ENCODE assay signal across 8 mouse cellular contexts in genomic region chr17:70706976-70707818, GRCm38 (mm10).
A peak's percentile ranks its signal among the peaks of the same experiment; 100 is the strongest.
DNase-seq lines count a peak whose midpoint lies in the region; ATAC-seq and TF ChIP-seq lines count a peak whose summit lies in the region.

No protein-coding gene starts in this region.

- H3K27me3 ChIP-seq in forebrain, embryonic 13.5 days: no peaks in the 10 kb centered on the region
- H3K27me3 ChIP-seq in liver, postnatal 0 days (ENCODE audit: insufficient read depth, low read length): no peaks in the 10 kb centered on the region
- H3K27me3 ChIP-seq in neural tube, embryonic 14.5 days (ENCODE audit: control insufficient read depth, insufficient read depth, low read length): no peaks in the 10 kb centered on the region
- no peaks in the 10 kb centered on the region for H3K27me3 ChIP-seq in testis, adult 2 months (ENCODE audit: control insufficient read depth, insufficient read depth, low read length)

- H3K9me3 ChIP-seq in forebrain, embryonic 13.5 days (replicated peaks): no peaks in the 10 kb centered on the region
- no peaks in the 10 kb centered on the region for H3K9me3 ChIP-seq in liver, postnatal 0 days (ENCODE audit: low read length)
- H3K9me3 ChIP-seq in neural tube, embryonic 14.5 days (ENCODE audit: control insufficient read depth, low read length): no peaks in the 10 kb centered on the region

- peak; percentile 91 for ATAC-seq in CD4-positive, CD25-positive, alpha-beta regulatory T cell, adult 4 months
- peak; percentile 79 for ATAC-seq in forebrain, embryonic 13.5 days
- ATAC-seq in liver, postnatal 0 days: peak; percentile 72
- ATAC-seq in neural tube, embryonic 14.5 days (ENCODE audit: low read depth): peak; percentile 77

- TF ChIP-seq EP300 in liver, postnatal 0 days (IDR thresholded peaks at IDR 0.05; ENCODE audit: low read depth): no peak

- 4% methylated on average over 28 of the region's 28 CpGs for WGBS in forebrain, embryonic 13.5 days
- 7% methylated on average over 28 of the region's 28 CpGs for WGBS in liver, postnatal 0 days (ENCODE audit: insufficient replicate concordance)
- WGBS in neural tube, embryonic 14.5 days: 6% methylated on average over 28 of the region's 28 CpGs

- H3K4me3 ChIP-seq in forebrain, embryonic 13.5 days: peak overlapping the region; percentile 23
- no peak overlapping the region for H3K4me3 ChIP-seq in liver, postnatal 0 days (ENCODE audit: low read depth, low read length)
- H3K4me3 ChIP-seq in neural tube, embryonic 14.5 days (ENCODE audit: low read depth, low read length): no peak overlapping the region
- H3K4me3 ChIP-seq in testis, adult 2 months (ENCODE audit: control insufficient read depth, low read depth, low read length): peak overlapping the region; percentile 35

- H3K4me1 ChIP-seq in forebrain, embryonic 13.5 days: peaks cover 6% of the 10 kb centered on the region
- H3K4me1 ChIP-seq in liver, postnatal 0 days (ENCODE audit: insufficient read depth): peaks cover 6% of the 10 kb centered on the region
- no peaks in the 10 kb centered on the region for H3K4me1 ChIP-seq in neural tube, embryonic 14.5 days (ENCODE audit: control insufficient read depth, insufficient read depth, low read length)
- H3K4me1 ChIP-seq in testis, adult 2 months (ENCODE audit: control insufficient read depth, insufficient read depth, low read length): peaks cover 7% of the 10 kb centered on the region

- no peaks in the 10 kb centered on the region for H3K36me3 ChIP-seq in forebrain, embryonic 13.5 days (ENCODE audit: poor library complexity, severe bottlenecking)
- H3K36me3 ChIP-seq in liver, postnatal 0 days (replicated peaks; ENCODE audit: insufficient read depth, low read length): no peaks in the 10 kb centered on the region
- no peaks in the 10 kb centered on the region for H3K36me3 ChIP-seq in neural tube, embryonic 14.5 days (ENCODE audit: control insufficient read depth, insufficient read depth, low read length)
- H3K36me3 ChIP-seq in testis, adult 2 months (ENCODE audit: control insufficient read depth, insufficient read depth, low read length): no peaks in the 10 kb centered on the region

- TF ChIP-seq POLR2A in testis, adult 2 months (IDR thresholded peaks at IDR 0.05; ENCODE audit: control insufficient read depth, low read depth, low read length): no peak

- peak; percentile 89 for TF ChIP-seq CTCF in liver, postnatal 0 days (IDR thresholded peaks at IDR 0.05; ENCODE audit: low read depth)
- TF ChIP-seq CTCF in testis, adult 2 months (IDR thresholded peaks at IDR 0.05; ENCODE audit: control insufficient read depth, insufficient read depth, insufficient replicate concordance, low read depth, low read length): peak; percentile 97

- peak overlapping the region; percentile 59 for H3K4me2 ChIP-seq in forebrain, embryonic 13.5 days
- 0 out of 2 replicates have a peak overlapping the region, but pooled peaks have one; percentile 7 for H3K4me2 ChIP-seq in liver, postnatal 0 days (ENCODE audit: low read depth, low read length)
- H3K4me2 ChIP-seq in neural tube, embryonic 14.5 days (ENCODE audit: low read depth, low read length): peak overlapping the region; percentile 56

- peak; percentile 23 for DNase-seq in c-Kit-positive CD71-positive TER-119-negative erythroid progenitor cells, embryonic 14.5 days (ENCODE audit: low read depth)
- DNase-seq in heart, postnatal 10 days: peak; percentile 90 to 94
- peak; percentile 89 to 92 for DNase-seq in kidney, postnatal 4 days
- DNase-seq in liver, postnatal 0 days: peak; percentile 79

- no peak overlapping the region for H3K27ac ChIP-seq in forebrain, embryonic 13.5 days
- H3K27ac ChIP-seq in liver, postnatal 0 days (ENCODE audit: low read depth): no peak overlapping the region
- no peak overlapping the region for H3K27ac ChIP-seq in neural tube, embryonic 14.5 days (ENCODE audit: low read depth, low read length)
- no peak overlapping the region for H3K27ac ChIP-seq in testis, adult 2 months (ENCODE audit: control insufficient read depth, insufficient read depth, low read depth, low read length)

- H3K9ac ChIP-seq in forebrain, embryonic 13.5 days: peak overlapping the region; percentile 48; the same call in 1 of the 2 replicates
- H3K9ac ChIP-seq in liver, postnatal 0 days (replicated peaks): no peak overlapping the region
- H3K9ac ChIP-seq in neural tube, embryonic 14.5 days (replicated peaks; ENCODE audit: low read depth, low read length): no peak overlapping the region

- intact Hi-C loops in heart, postnatal 10 days (cut with DNase I): loop anchor here (1.0 to 2.0 kb wide), 2 partner anchors 30 to 261 kb away; no protein-coding TSS in a partner anchor

Comparison
In these comparisons a context has a peak if more than half of its experiments do, and no peak if none do; other contexts are left out.
1. DNase-seq: peak in every context shown above with its lines; median percentile 92 in heart, postnatal 10 days; 90 in kidney, postnatal 4 days; 79 in liver, postnatal 0 days; 23 in c-Kit-positive CD71-positive TER-119-negative erythroid progenitor cells, embryonic 14.5 days.
2. H3K4me2 ChIP-seq: peak in every context shown above with its lines; median percentile 59 in forebrain, embryonic 13.5 days; 56 in neural tube, embryonic 14.5 days; 7 in liver, postnatal 0 days.
3. H3K4me3 ChIP-seq: peak in forebrain, embryonic 13.5 days (single experiment) and testis, adult 2 months (single experiment); none in liver, postnatal 0 days (single experiment) and neural tube, embryonic 14.5 days (single experiment).
4. Peak in every context shown above with its lines, with median percentiles within 50 percentile points of each other: ATAC-seq.